17 mouse cellular contexts compared by ENCODE assay signal in genomic region chr17:51892159-51892558, GRCm38 (mm10).
"Had no signal": no experiment of that assay in that cellular context is flagged by ENCODE, and none has a peak within 500 bp of the region (broad histone marks: within the 10 kb centered on the region; RNA-seq: fewer than 3 reads in every experiment).

No protein-coding gene starts in this region.

- H3K36me3 ChIP-seq: limb, embryonic 15.5 days; liver, embryonic 12.5 days; midbrain, embryonic 10.5 days; midbrain, embryonic 12.5 days; neural tube, embryonic 12.5 days; stomach, embryonic 15.5 days had no signal

- DNase-seq: lung, adult 18-20 months; lung, embryonic 14.5 days; lung, postnatal 10 days; lung, postnatal 4 days; midbrain, embryonic 14.5 days; retina, postnatal 1 day; right cerebral cortex, adult 18-20 months; right cerebral cortex, postnatal 14 days had no signal

- H3K27me3 ChIP-seq: limb, embryonic 15.5 days; liver, embryonic 12.5 days; midbrain, embryonic 12.5 days; neural tube, embryonic 12.5 days; stomach, embryonic 15.5 days had no signal

- H3K4me1 ChIP-seq: limb, embryonic 15.5 days; liver, embryonic 12.5 days; midbrain, embryonic 10.5 days; midbrain, embryonic 12.5 days; neural tube, embryonic 12.5 days; stomach, embryonic 15.5 days had no signal

- H3K4me3 ChIP-seq: limb, embryonic 15.5 days; liver, embryonic 12.5 days; midbrain, embryonic 10.5 days; midbrain, embryonic 12.5 days; myocyte; neural tube, embryonic 12.5 days; stomach, embryonic 15.5 days had no signal

- H3K27ac ChIP-seq: limb, embryonic 15.5 days; liver, embryonic 12.5 days; liver, embryonic 14.5 days; midbrain, embryonic 10.5 days; midbrain, embryonic 12.5 days; neural tube, embryonic 12.5 days; stomach, embryonic 15.5 days; stomach, postnatal 0 days had no signal
